Mouse (Mus musculus): ENCODE results near the gene Rnf207.

DNA sequence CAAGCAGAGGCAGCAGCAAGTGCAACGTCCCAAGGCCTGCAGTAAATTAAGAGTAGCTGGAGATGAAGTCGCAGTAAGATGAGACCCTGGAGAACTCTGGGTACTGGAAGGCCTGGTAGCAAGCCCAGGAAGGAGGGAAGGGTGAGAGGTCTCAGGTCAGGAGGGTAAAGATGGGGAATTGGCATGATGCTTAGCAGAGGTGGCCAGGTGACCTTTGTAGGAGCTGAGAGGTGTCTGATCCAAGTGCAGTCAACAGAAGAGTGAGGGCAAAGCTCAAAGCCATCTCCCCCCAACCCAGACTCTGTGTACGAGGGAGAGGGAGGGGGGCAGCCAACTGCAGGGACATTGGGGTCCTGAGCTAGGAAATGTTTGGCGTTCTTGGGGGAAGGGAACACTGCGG lies 2.7 kb upstream of the Rnf207 start:
- no peak for TF ChIP-seq CTCF (IDR thresholded peaks at IDR 0.05)
- no peak for TF ChIP-seq EP300 (IDR thresholded peaks at IDR 0.05)
